Mouse (Mus musculus): Measurements from ENCODE around the gene Rbpj. TPM values are rescaled to one million over a fixed set of nuclear protein-coding genes. Genes with fewer than 3 reads are reported as not detected.

Gene Rbpj
- polyA plus RNA-seq, 1 experiment from 2014 or later, result 38.8 TPM

DNA sequence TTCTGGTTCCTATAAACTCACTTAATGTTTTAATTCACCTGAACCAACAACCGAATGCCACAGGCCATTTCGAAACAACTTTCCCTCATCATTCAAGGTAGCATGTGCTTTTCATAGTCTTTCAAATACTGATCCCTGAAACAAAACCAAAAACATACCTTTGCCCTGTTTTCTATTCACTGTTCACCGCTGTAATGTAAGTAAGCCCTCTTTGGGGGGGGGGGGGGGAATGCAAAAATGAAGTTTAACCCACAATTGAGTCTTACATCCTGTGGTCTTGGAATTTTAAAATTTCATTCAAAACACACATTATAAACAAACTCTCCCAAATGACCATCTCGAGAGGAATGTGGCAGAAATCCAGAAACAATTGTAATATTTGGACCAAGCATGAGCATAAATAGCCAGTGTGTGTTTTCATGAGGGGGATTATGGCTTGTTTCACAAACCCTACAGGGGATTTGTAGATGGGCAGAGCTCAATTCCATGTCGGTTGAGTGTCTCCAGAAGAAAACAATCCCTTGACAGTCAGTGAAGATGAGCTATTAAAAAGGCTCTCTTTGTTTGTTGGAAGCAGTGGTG is 99.4 kb downstream of the Rbpj start:
- no peak for DNase-seq (ENCODE audit: low spot score)
- no peaks in the 10 kb centered on the region for H3K27me3 ChIP-seq (ENCODE audit: control insufficient read depth, insufficient read depth, low read length)
- no peak overlapping the region for H3K4me3 ChIP-seq (replicated peaks; ENCODE audit: low read length)
- ATAC-seq (ENCODE audit: low FRiP score), result no peak
- H3K9ac ChIP-seq, result no peak overlapping the region
- WGBS, result 77% methylated on average over 5 of the region's 5 CpGs
- H3K4me1 ChIP-seq (replicated peaks; ENCODE audit: control insufficient read depth, insufficient read depth, low read length), result no peaks in the 10 kb centered on the region
- no peak overlapping the region for H3K27ac ChIP-seq
- H3K4me2 ChIP-seq (replicated peaks), result no peak overlapping the region
- H3K36me3 ChIP-seq (replicated peaks; ENCODE audit: control insufficient read depth, insufficient read depth), result no peaks in the 10 kb centered on the region
- H3K9me3 ChIP-seq (ENCODE audit: control insufficient read depth, low read length), result no peaks in the 10 kb centered on the region

DNA sequence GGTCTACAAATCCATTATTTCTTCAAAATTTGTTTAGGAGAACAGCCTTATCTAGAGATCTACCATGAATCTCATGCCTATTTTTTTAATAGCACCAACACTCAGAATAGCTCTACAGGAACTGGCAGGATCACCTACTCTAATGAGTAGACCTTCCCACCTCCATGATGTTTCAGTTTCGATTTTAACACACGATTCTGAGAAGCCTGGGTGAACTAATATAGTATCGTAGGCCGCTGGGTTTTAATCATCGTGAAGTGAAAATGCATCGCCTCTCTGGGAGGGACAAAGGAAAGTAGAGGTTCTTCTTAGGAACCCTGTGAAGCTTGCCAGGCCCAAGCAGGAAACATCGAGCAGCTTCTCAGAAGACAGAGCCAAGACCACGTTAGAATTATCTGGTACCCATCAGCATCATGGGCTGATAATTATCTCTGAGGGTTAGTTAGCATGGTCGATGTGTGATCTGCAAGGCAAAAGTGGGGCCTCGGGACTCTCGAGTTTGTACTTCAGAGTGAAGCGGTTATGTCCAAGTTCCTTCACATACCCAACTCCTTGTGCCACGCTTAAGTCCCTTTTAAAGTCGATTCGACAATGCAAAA is 100.6 kb downstream of the Rbpj start:
- no peak overlapping the region for H3K4me2 ChIP-seq (replicated peaks)
- ATAC-seq (ENCODE audit: low FRiP score) (no peak), DNase-seq (ENCODE audit: low spot score) (no peak)
- no peak overlapping the region for H3K4me3 ChIP-seq (replicated peaks; ENCODE audit: low read length)
- H3K36me3 ChIP-seq (replicated peaks; ENCODE audit: control insufficient read depth, insufficient read depth), result no peaks in the 10 kb centered on the region
- no peak overlapping the region for H3K27ac ChIP-seq
- no peak overlapping the region for H3K9ac ChIP-seq
- 93% methylated on average over 15 of the region's 15 CpGs for WGBS
- H3K27me3 ChIP-seq (ENCODE audit: control insufficient read depth, insufficient read depth, low read length), result no peaks in the 10 kb centered on the region
- no peaks in the 10 kb centered on the region for H3K4me1 ChIP-seq (replicated peaks; ENCODE audit: control insufficient read depth, insufficient read depth, low read length)
- no peaks in the 10 kb centered on the region for H3K9me3 ChIP-seq (ENCODE audit: control insufficient read depth, low read length)

DNA sequence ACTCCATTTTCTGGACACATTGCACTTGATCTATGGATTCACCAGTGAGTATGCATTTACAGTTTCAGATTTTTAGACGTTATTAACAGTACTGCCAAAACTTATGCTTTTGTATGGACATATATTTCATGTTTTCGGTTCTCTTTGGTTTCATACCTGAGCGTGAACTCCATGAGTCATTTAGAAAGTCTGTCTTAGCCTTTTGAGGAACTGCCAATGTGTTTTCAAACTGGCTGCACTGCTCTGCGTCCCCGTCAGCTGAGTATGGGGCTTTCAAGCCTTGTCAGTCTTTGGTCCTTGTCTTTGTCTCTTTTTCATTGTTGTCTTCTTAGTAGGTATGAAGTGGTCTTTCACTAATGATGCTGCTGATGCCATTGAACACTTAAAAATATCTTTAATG is 106.5 kb downstream of the Rbpj start:
- Histone ChIP-seq H3K36me3 (replicated peaks; ENCODE audit: control insufficient read depth, insufficient read depth) (no peaks in the 10 kb centered on the region), H3K4me2 (replicated peaks) (no peak overlapping the region), H3K27ac (no peak overlapping the region), H3K4me1 (replicated peaks; ENCODE audit: control insufficient read depth, insufficient read depth, low read length) (no peaks in the 10 kb centered on the region), H3K4me3 (replicated peaks; ENCODE audit: low read length) (no peak overlapping the region), H3K9me3 (ENCODE audit: control insufficient read depth, low read length) (no peaks in the 10 kb centered on the region), H3K27me3 (ENCODE audit: control insufficient read depth, insufficient read depth, low read length) (no peaks in the 10 kb centered on the region), H3K9ac (no peak overlapping the region)
- WGBS, result 86% methylated on average over 5 of the region's 5 CpGs
- ATAC-seq (ENCODE audit: low FRiP score), result no peak
- DNase-seq (ENCODE audit: low spot score), result no peak

DNA sequence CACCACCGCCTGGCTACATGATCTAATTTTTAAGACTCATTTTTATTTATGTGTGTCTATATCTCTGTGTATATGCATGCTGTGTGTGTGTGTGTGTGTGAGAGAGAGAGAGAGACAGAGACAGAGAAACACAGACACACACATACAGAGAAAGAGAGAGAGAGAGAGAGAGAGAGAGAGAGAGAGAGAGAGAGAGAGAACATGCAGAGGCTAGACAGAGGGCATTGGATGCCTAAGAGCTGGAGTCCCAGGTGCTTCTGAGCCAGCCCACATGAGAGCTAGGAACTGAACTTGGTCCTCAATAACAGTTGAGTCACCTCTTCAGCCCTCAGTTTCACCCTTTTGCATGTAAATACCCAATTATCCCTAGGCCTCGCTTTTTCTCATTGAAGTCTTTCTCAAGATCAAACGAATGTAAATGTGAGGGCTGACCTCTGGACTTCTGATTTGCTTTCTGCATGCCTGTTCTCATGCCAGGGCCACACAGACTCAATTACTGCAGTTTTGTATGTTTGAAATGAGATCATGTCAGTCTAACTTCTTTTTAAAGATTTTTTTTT is 109.0 kb downstream of the Rbpj start:
- Histone ChIP-seq H3K9ac (no peak overlapping the region), H3K36me3 (replicated peaks; ENCODE audit: control insufficient read depth, insufficient read depth) (no peaks in the 10 kb centered on the region), H3K4me2 (replicated peaks) (no peak overlapping the region), H3K9me3 (ENCODE audit: control insufficient read depth, low read length) (no peaks in the 10 kb centered on the region), H3K27me3 (ENCODE audit: control insufficient read depth, insufficient read depth, low read length) (no peaks in the 10 kb centered on the region), H3K4me1 (replicated peaks; ENCODE audit: control insufficient read depth, insufficient read depth, low read length) (no peaks in the 10 kb centered on the region), H3K27ac (no peak overlapping the region), H3K4me3 (replicated peaks; ENCODE audit: low read length) (no peak overlapping the region)
- WGBS, result 55% methylated on average over 3 of the region's 3 CpGs
- ATAC-seq (ENCODE audit: low FRiP score) (no peak), DNase-seq (ENCODE audit: low spot score) (no peak)

DNA sequence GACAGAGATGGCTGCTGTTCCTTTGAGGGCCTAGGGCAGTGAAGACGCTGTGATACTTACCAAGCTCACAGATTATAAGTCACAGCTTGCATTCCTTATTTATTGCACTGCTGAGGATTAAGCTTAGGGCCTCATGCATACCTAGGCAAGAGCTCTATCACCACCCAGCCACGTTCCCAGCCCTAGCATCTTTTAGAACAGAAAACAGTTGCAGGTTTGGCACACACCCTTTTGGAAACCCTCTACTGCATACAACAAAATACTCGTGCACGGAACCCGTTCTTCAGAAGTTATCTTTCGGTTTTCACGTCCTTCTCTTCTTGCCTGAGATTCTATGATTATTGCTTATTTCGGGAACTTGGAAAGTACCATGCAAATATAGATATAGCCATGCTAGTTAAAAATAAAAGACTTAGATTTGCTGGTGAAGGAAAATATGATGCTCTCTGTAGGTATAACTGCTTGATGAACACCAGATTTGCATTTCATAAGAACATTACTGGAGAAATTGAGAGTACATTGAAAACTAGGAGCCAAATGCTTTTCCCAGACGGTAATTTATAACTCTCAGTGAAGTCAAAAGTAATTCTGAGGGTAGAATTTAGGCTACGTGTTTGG is 111.4 kb downstream of the Rbpj start:
- no peaks in the 10 kb centered on the region for H3K4me1 ChIP-seq (replicated peaks; ENCODE audit: control insufficient read depth, insufficient read depth, low read length)
- no peak overlapping the region for H3K4me3 ChIP-seq (replicated peaks; ENCODE audit: low read length)
- no peak overlapping the region for H3K4me2 ChIP-seq (replicated peaks)
- no peaks in the 10 kb centered on the region for H3K9me3 ChIP-seq (ENCODE audit: control insufficient read depth, low read length)
- no peaks in the 10 kb centered on the region for H3K27me3 ChIP-seq (ENCODE audit: control insufficient read depth, insufficient read depth, low read length)
- 87% methylated on average over 10 of the region's 10 CpGs for WGBS
- no peaks in the 10 kb centered on the region for H3K36me3 ChIP-seq (replicated peaks; ENCODE audit: control insufficient read depth, insufficient read depth)
- ATAC-seq (ENCODE audit: low FRiP score) (no peak), DNase-seq (ENCODE audit: low spot score) (no peak)
- no peak overlapping the region for H3K27ac ChIP-seq
- H3K9ac ChIP-seq, result no peak overlapping the region

DNA sequence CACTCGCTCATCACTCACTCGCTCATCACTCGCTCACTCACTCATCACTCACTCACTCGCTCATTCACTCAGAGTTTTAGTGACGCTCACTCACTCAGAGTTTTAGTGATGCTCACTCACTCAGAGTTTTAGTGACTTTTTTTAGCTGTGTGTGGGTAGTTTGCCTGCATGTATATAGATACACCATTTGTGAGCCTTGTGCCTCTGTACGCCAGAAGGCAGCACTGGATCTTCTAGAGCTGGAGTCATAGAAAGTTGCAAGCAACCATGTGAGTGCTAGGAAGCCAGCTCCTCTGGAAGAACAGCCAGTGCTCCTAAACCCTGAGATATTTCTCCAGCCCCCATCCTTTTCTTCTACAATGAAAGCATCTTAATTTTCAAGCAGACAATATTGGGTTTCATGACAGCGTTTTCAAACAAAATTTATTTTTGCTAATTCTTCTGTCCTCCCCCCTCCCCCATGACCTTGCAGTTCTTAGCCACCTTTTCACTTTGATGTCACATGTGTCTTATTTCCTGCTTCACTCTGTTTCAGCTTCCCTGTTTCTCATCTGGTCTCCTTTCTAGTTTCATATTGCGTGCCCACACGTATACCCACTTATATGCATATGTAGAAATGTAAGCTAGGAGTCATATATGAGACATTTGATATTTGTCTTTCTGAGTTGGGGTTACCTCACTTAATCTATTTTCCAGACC is 118.3 kb downstream of the Rbpj start:
- Histone ChIP-seq H3K27ac (no peak overlapping the region), H3K4me2 (replicated peaks) (no peak overlapping the region), H3K36me3 (replicated peaks; ENCODE audit: control insufficient read depth, insufficient read depth) (no peaks in the 10 kb centered on the region), H3K4me1 (replicated peaks; ENCODE audit: control insufficient read depth, insufficient read depth, low read length) (no peaks in the 10 kb centered on the region; the same call in 1 of the 2 replicates), H3K4me3 (replicated peaks; ENCODE audit: low read length) (no peak overlapping the region), H3K9ac (no peak overlapping the region), H3K9me3 (ENCODE audit: control insufficient read depth, low read length) (no peaks in the 10 kb centered on the region), H3K27me3 (ENCODE audit: control insufficient read depth, insufficient read depth, low read length) (no peaks in the 10 kb centered on the region)
- 95% methylated on average over 9 of the region's 9 CpGs for WGBS
- ATAC-seq (ENCODE audit: low FRiP score), result no peak
- DNase-seq (ENCODE audit: low spot score), result no peak

DNA sequence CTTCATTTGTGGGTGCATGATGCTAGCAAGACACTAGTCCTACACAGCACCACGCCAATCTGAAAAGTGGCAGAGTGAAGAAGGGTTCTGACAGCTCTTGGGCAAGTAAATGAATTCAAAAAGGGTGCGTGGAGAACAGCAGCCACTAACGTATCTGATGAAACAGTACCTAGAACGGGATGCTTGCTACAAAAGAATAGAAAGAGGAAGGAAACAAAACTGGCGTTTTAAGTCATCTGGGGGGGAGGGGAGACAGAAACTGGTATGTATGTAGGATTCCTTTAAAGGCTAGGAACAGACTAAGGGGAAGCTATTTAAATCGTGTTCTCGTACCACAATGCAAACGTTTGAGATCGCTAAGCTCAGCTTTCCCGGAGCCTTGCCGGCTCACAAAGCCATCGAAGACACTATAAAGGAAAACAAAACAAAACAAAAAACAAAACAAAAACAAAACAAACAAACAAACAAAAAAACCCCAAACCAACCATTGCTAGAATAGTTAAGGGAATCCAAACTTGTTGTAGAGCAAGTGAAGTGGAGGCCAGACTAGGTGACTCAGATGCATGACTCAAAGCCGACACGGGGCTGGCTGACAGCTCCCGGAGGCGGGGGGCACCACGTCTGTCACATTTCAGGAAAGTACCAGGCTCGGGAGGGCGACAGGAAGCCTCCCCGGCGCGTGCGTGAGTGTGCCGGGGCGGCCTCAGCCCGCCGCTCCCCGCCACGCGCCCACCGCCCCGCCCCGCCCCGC is 122.6 kb downstream of the Rbpj start:
- WGBS, result 2% methylated on average over 34 of the region's 34 CpGs
- Histone ChIP-seq H3K4me2 (replicated peaks) (peak overlapping the region; percentile 74), H3K36me3 (replicated peaks; ENCODE audit: control insufficient read depth, insufficient read depth) (no peaks in the 10 kb centered on the region), H3K9ac (peak overlapping the region; percentile 96), H3K4me3 (replicated peaks; ENCODE audit: low read length) (peak overlapping the region; percentile 89), H3K4me1 (replicated peaks; ENCODE audit: control insufficient read depth, insufficient read depth, low read length) (peaks cover 17% of the 10 kb centered on the region), H3K27me3 (ENCODE audit: control insufficient read depth, insufficient read depth, low read length) (no peaks in the 10 kb centered on the region), H3K9me3 (ENCODE audit: control insufficient read depth, low read length) (no peaks in the 10 kb centered on the region), H3K27ac (peak overlapping the region; percentile 93)
- DNase-seq (ENCODE audit: low spot score) (no peak), ATAC-seq (ENCODE audit: low FRiP score) (no peak)

DNA sequence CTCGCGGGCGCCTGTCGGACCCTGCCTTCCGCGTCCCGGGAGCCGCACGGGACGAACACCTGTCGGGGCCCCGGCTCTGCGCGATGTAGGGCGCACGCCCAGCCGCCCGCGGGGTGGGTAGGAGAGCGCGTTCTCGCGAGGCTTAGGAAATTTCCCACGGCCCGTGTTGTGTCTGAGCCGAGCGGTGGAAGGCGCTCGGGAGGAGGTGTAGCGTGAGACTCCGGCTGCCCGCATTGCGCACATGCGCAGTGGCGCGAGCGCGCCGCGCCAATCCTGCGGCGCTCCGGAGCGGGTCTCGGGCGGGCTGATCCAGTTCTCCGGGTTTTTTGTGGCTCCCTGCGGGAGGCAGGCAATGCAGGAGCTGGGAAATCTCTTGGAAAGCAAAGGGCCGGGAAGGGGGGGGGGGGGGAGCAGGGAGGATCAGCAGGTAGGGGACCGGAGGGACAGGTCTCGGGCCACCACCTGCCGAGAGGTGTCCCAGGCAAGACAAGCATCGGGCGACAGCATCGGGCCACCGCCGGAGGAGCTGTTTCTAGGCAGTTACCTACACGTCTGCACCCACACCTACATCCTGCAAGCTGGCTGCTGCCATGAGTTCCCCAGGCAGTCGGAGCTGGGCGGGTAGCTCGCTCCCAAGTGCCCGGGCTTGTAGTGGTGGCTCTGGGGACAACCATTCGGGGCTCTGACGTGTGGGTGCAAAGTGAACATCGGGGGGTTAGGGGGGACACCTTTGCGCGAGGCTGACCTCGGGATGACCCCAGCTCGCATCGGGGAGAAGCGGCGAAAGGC is 123.4 kb downstream of the Rbpj start:
- H3K27me3 ChIP-seq (ENCODE audit: control insufficient read depth, insufficient read depth, low read length), result no peaks in the 10 kb centered on the region
- no peaks in the 10 kb centered on the region for H3K36me3 ChIP-seq (replicated peaks; ENCODE audit: control insufficient read depth, insufficient read depth)
- DNase-seq (ENCODE audit: low spot score), result peak; percentile 98
- H3K4me2 ChIP-seq (replicated peaks), result peak overlapping the region; percentile 74
- no peaks in the 10 kb centered on the region for H3K9me3 ChIP-seq (ENCODE audit: control insufficient read depth, low read length)
- WGBS, result under 1% methylated on average over 59 of the region's 72 CpGs
- peak overlapping the region; percentile 93 for H3K27ac ChIP-seq
- peak overlapping the region; percentile 96 for H3K9ac ChIP-seq
- H3K4me3 ChIP-seq (replicated peaks; ENCODE audit: low read length), result peak overlapping the region; percentile 89
- H3K4me1 ChIP-seq (replicated peaks; ENCODE audit: control insufficient read depth, insufficient read depth, low read length), result peaks cover 23% of the 10 kb centered on the region
- peak; percentile 90 for ATAC-seq (ENCODE audit: low FRiP score)
